Mouse (Mus musculus) kidney, embryonic 15.5 days (tissue): ENCODE measurements around the gene Rab24. TPM values are rescaled to one million over a fixed set of nuclear protein-coding genes. Genes with fewer than 3 reads are reported as not detected.

ENCODE experiments used
- ATAC-seq: fragments of 200-750 bp; cut with Nextera tagmentation; replicated peaks from 2 replicates; pipeline ENCODE4 v1.8.0; 2017; ENCODE audit warnings: moderate TSS enrichment; ENCODE audit not compliant: low FRiP score
- H3K27ac ChIP-seq: fragments of 300-500 bp; sonication (generic); 2 replicates; pipeline ENCODE4 v1.5.1; 2015; ENCODE audit warnings: mild to moderate bottlenecking, inconsistent platforms
- H3K27me3 ChIP-seq: fragments of 300-500 bp; sonication (generic); 2 replicates; pipeline ENCODE4 v1.6.1; 2015; ENCODE audit warnings: inconsistent platforms
- H3K36me3 ChIP-seq: fragments of 300-500 bp; sonication (generic); 2 replicates; pipeline ENCODE4 v1.6.1; 2015; ENCODE audit warnings: inconsistent platforms
- H3K4me1 ChIP-seq: fragments of 300-500 bp; sonication (generic); 2 replicates; pipeline ENCODE4 v1.6.1; 2015; ENCODE audit warnings: inconsistent platforms
- H3K4me2 ChIP-seq: fragments of 300-500 bp; sonication (generic); 2 replicates; pipeline ENCODE4 v1.6.1; 2015; ENCODE audit warnings: moderate library complexity, mild to moderate bottlenecking, inconsistent platforms
- H3K4me3 ChIP-seq: fragments of 300-500 bp; sonication (generic); replicated peaks from 2 replicates; pipeline ENCODE4 v1.5.1; 2015; ENCODE audit warnings: mild to moderate bottlenecking, inconsistent platforms
- H3K9ac ChIP-seq: fragments of 300-500 bp; sonication (generic); 2 replicates; pipeline ENCODE4 v1.6.1; 2015; ENCODE audit warnings: mild to moderate bottlenecking, inconsistent platforms
- H3K9me3 ChIP-seq: fragments of 300-500 bp; sonication (generic); replicated peaks from 2 replicates; pipeline ENCODE4 v1.6.1; 2016; ENCODE audit warnings: inconsistent platforms
- WGBS: fragments of 180-500 bp; shearing (Covaris S2); methylation state at CpG from one replicate; pipeline ENCODE4 v1.1.7; 2015; ENCODE audit warnings: mixed read lengths; 5-methylcytosine and 5-hydroxymethylcytosine counted together
- polyA plus RNA-seq: library from polyadenylated mRNA; unstranded; fragments of >200 nt; fragmentation: Nextera tagmentation; extraction: Ambion mirVana; gene quantifications from 2 replicates; pipeline ENCODE4 v1.2.1, GENCODE M21; 2015

Rab24 gene
- polyA plus RNA-seq, 1 experiment from 2014 or later = 87.7 TPM

- Histone ChIP-seq H3K27ac (no peak overlapping the region), H3K36me3 (peaks cover 79% of the 10 kb centered on the region), H3K4me2 (no peak overlapping the region), H3K4me1 (no peaks in the 10 kb centered on the region), H3K4me3 (no peak overlapping the region), H3K9me3 (no peaks in the 10 kb centered on the region), H3K27me3 (no peaks in the 10 kb centered on the region), H3K9ac (no peak overlapping the region)
- ATAC-seq = no peak
- WGBS = 90% methylated on average over 5 of the region's 5 CpGs
Measured at GRCm38 (mm10) chr13:55277646-55278045, 44.1 kb downstream of the Rab24 start.

DNA sequence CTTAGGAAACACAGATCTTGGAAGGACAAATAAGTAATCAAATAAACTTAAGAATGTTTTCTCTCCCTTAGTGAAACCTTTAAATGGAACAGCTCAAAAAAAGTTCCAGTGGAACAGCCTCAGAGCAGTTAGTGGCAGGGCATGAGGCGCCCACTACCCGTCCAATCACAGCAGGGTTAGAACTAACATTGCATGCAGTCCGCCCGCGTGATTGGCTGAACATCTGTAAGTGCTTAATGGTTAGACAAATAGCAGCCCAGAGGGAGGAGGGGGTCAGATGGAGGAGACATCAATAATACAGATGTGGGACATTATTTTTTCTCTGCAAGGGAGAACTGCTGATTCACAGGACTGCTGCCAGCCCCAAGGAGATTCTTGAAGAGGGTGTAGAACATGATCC lies 44.5 kb downstream of the Rab24 start:
- H3K9me3 ChIP-seq = no peaks in the 10 kb centered on the region
- H3K4me3 ChIP-seq = no peak overlapping the region
- H3K27me3 ChIP-seq = no peaks in the 10 kb centered on the region
- ATAC-seq = no peak
- H3K4me1 ChIP-seq = no peaks in the 10 kb centered on the region
- H3K27ac ChIP-seq = no peak overlapping the region
- no peak overlapping the region for H3K9ac ChIP-seq
- 84% methylated on average over 5 of the region's 5 CpGs for WGBS
- H3K4me2 ChIP-seq = no peak overlapping the region
- H3K36me3 ChIP-seq = peaks cover 77% of the 10 kb centered on the region

Other genes starting within 250 kb of the Rab24 start
- 23.9 and 24.3 TPM in 2 replicates for gene Uimc1, start 221.6 kb downstream of the Rab24 start, polyA plus RNA-seq
- gene Zfp346, start 216.6 kb downstream of the Rab24 start, polyA plus RNA-seq = 20.0 and 21.5 TPM in 2 replicates
- not detected in 2 replicates for gene Gm17617, start 188.4 kb downstream of the Rab24 start, polyA plus RNA-seq
- 16.4 and 19.8 TPM in 2 replicates for gene Fgfr4, start 169.3 kb downstream of the Rab24 start, polyA plus RNA-seq
- gene Nsd1, start 112.2 kb downstream of the Rab24 start, polyA plus RNA-seq = 65.1 and 66.9 TPM in 2 replicates
- gene Prelid1, start 1.4 kb downstream of the Rab24 start, polyA plus RNA-seq = 439 and 464 TPM in 2 replicates
- 26.8 and 31.0 TPM in 2 replicates for gene Mxd3, start 7.9 kb upstream of the Rab24 start, polyA plus RNA-seq
- 115 and 118 TPM in 2 replicates for gene Lman2, start 40.8 kb upstream of the Rab24 start, polyA plus RNA-seq
- gene Rgs14, start 47.8 kb upstream of the Rab24 start, polyA plus RNA-seq = 1.1 and 1.3 TPM in 2 replicates
- gene Slc34a1, start 76.2 kb upstream of the Rab24 start, polyA plus RNA-seq = 163 and 180 TPM in 2 replicates
- gene Pfn3, start 93.3 kb upstream of the Rab24 start, polyA plus RNA-seq = not detected in 2 replicates
- gene F12, start 104.8 kb upstream of the Rab24 start, polyA plus RNA-seq = 0.59 and 2.1 TPM in 2 replicates
- gene Grk6, start 123.1 kb upstream of the Rab24 start, polyA plus RNA-seq = 41.6 and 45.9 TPM in 2 replicates
- gene Prr7, start 142.3 kb upstream of the Rab24 start, polyA plus RNA-seq = 0.70 and 0.75 TPM in 2 replicates
- 168 and 193 TPM in 2 replicates for gene Dbn1, start 166.2 kb upstream of the Rab24 start, polyA plus RNA-seq
- 141 and 169 TPM in 2 replicates for gene Pdlim7, start 191.7 kb upstream of the Rab24 start, polyA plus RNA-seq
- gene Dok3, start 207.3 kb upstream of the Rab24 start, polyA plus RNA-seq = 2.9 and 3.0 TPM in 2 replicates
- gene Ddx41, start 214.7 kb upstream of the Rab24 start, polyA plus RNA-seq = 80.4 and 87.4 TPM in 2 replicates
- 35.1 and 43.2 TPM in 2 replicates for gene Fam193b, start 249.2 kb upstream of the Rab24 start, polyA plus RNA-seq